Mouse (Mus musculus): ENCODE results near the gene Ucma. TPM values are rescaled to one million over a fixed set of nuclear protein-coding genes. Genes with fewer than 3 reads are reported as not detected.
"Not testable (repeated sequence)": the region's sequence is repeated elsewhere in the genome, so short reads cannot be mapped to it uniquely, and the experiment has no call there.

Gene Ucma
- not detected in 2 replicates for polyA plus RNA-seq (2015; fragmentation: Nextera tagmentation; extraction: Ambion mirVana)

DNA sequence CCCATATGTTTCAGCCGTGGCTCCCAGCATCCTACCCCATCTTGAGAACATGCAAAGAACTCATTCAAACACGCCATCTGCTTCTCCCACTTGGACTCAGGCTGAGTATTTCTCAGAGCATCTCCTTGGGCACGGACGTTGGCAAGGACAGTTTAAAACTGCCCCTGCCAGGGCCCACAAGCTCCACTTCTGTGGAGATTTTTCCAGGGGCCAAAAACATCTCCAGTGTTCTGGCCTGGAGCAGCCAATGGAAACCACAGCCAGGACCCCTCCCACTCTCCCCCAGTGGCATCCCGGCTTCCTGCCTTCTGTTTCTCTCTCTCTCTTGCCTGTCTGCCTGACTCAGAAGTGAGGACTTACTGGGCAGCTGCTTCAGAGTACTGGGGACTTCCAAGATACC lies at the start of gene Ucma:
Gene Ucma (plus strand): TSS at position 316 of the 400 bp plus-strand sequence.
- no peak within 1 kb of the TSS for H3K4me2 ChIP-seq (ENCODE audit: low read length)
- H3K27me3 ChIP-seq (ENCODE audit: insufficient read depth, low read length) = no peaks in the 10 kb centered on the region
- H3K9me3 ChIP-seq (replicated peaks; ENCODE audit: low read length) = no peaks in the 10 kb centered on the region
- 70% methylated on average over 5 of the region's 5 CpGs for WGBS
- H3K4me1 ChIP-seq (replicated peaks; ENCODE audit: insufficient read depth, low read length) = no peaks in the 10 kb centered on the region
- ATAC-seq (replicated peaks; ENCODE audit: low FRiP score, low read depth) = no peak
- no peak for TF ChIP-seq CTCF (IDR thresholded peaks at IDR 0.05; ENCODE audit: low read depth)
- no peak within 1 kb of the TSS for H3K27ac ChIP-seq
- no peak within 1 kb of the TSS for H3K4me3 ChIP-seq (replicated peaks; ENCODE audit: low read depth, low read length)
- no peaks in the 10 kb centered on the region for H3K36me3 ChIP-seq (ENCODE audit: insufficient read depth, low read length)
- H3K9ac ChIP-seq (ENCODE audit: low read depth, low read length) = no peak within 1 kb of the TSS
- no peak for DNase-seq (ENCODE audit: low spot score)

DNA sequence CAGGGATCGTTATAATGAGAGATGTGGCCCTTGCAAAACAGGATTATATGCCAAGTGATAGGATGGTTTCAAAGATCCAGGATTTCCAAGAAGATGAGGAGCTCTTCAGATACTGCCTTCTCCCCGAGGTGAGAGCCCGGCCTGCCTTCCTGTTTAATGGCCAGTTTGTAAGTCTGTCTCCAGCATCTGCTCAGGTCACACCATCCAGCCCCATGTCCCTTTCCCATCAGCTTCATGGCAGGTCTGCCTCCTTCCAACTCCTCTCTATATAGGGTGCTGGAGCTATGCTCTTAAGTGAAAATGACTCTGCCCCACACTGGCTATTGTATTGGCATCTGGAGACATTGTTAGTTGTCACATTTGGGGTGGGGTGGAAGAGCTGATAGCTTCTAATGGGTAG lies 48.5 kb upstream of the Ucma start:
- DNase-seq (ENCODE audit: low spot score) (no peak), ATAC-seq (replicated peaks; ENCODE audit: low FRiP score, low read depth) (no peak)
- no peaks in the 10 kb centered on the region for H3K4me1 ChIP-seq (replicated peaks; ENCODE audit: insufficient read depth, low read length)
- no peak overlapping the region for H3K4me3 ChIP-seq (replicated peaks; ENCODE audit: low read depth, low read length)
- no peak overlapping the region for H3K4me2 ChIP-seq (ENCODE audit: low read length)
- no peak for TF ChIP-seq CTCF (IDR thresholded peaks at IDR 0.05; ENCODE audit: low read depth)
- no peak overlapping the region for H3K9ac ChIP-seq (ENCODE audit: low read depth, low read length)
- peaks cover 8% of the 10 kb centered on the region; the same call in 1 of the 2 replicates for H3K36me3 ChIP-seq (ENCODE audit: insufficient read depth, low read length)
- H3K9me3 ChIP-seq (replicated peaks; ENCODE audit: low read length) = no peaks in the 10 kb centered on the region
- WGBS = 90% methylated on average over 3 of the region's 3 CpGs
- H3K27me3 ChIP-seq (ENCODE audit: insufficient read depth, low read length) = no peaks in the 10 kb centered on the region
- no peak overlapping the region for H3K27ac ChIP-seq

DNA sequence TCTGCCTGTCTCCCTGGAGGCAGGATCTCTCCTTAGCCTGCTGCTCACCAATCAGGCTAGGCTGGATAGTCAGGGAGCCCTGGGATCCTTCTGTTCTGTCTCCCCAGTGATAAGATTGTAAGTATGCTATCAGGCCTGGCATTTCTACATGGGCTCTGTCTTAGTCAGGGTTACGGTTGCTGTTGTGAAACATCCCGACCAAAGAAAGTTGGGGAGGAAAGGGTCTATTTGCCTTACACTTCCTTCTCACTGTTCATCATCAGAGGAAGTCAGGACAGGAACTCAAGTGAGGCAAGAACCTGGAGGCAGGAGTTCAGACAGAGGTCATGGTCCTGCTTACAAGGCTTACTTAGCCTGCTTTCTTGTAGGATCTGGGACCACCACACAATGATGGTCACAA lies 46.7 kb upstream of the Ucma start:
- no peak overlapping the region for H3K27ac ChIP-seq
- H3K9me3 ChIP-seq (replicated peaks; ENCODE audit: low read length) = no peaks in the 10 kb centered on the region
- no peak for TF ChIP-seq CTCF (IDR thresholded peaks at IDR 0.05; ENCODE audit: low read depth)
- no peak overlapping the region for H3K4me2 ChIP-seq (ENCODE audit: low read length)
- ATAC-seq (replicated peaks; ENCODE audit: low FRiP score, low read depth) = no peak
- whole genome bisulfite sequencing = 69% methylated on average over 2 of the region's 2 CpGs
- no peaks in the 10 kb centered on the region for H3K27me3 ChIP-seq (ENCODE audit: insufficient read depth, low read length)
- no peak overlapping the region for H3K4me3 ChIP-seq (replicated peaks; ENCODE audit: low read depth, low read length)
- H3K4me1 ChIP-seq (replicated peaks; ENCODE audit: insufficient read depth, low read length) = no peaks in the 10 kb centered on the region
- H3K9ac ChIP-seq (ENCODE audit: low read depth, low read length) = no peak overlapping the region
- peaks cover 8% of the 10 kb centered on the region; the same call in 1 of the 2 replicates for H3K36me3 ChIP-seq (ENCODE audit: insufficient read depth, low read length)
- no peak for DNase-seq (ENCODE audit: low spot score)

DNA sequence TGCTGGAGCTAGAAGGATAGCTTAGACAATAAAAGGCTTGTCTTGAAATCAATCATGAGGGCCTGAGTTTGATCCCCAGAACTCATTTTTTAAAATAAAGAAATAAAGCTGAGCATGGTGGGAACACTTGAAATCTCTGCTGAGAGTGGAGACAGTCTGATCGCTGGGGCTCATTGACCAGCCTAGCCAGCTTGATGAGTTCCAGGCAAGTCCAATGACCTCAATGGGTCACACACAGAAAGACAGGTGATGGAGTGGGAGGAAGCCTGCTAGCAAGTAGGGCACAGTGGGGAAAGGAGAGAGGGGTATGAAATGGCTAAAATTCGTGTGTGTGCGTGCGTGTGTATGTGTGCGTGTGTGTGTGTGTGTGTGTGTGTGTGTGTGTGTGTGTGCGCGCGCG lies 41.4 kb upstream of the Ucma start:
- no peak overlapping the region for H3K4me3 ChIP-seq (replicated peaks; ENCODE audit: low read depth, low read length)
- H3K27me3 ChIP-seq (ENCODE audit: insufficient read depth, low read length) = no peaks in the 10 kb centered on the region
- H3K9me3 ChIP-seq (replicated peaks; ENCODE audit: low read length) = no peaks in the 10 kb centered on the region
- no peak for TF ChIP-seq CTCF (IDR thresholded peaks at IDR 0.05; ENCODE audit: low read depth)
- H3K4me2 ChIP-seq (ENCODE audit: low read length) = no peak overlapping the region
- peaks cover 21% of the 10 kb centered on the region for H3K36me3 ChIP-seq (ENCODE audit: insufficient read depth, low read length)
- DNase-seq (ENCODE audit: low spot score) = no peak
- ATAC-seq (replicated peaks; ENCODE audit: low FRiP score, low read depth) = no peak
- H3K4me1 ChIP-seq (replicated peaks; ENCODE audit: insufficient read depth, low read length) = no peaks in the 10 kb centered on the region
- no peak overlapping the region for H3K9ac ChIP-seq (ENCODE audit: low read depth, low read length)
- H3K27ac ChIP-seq = no peak overlapping the region
- 92% methylated on average over 9 of the region's 9 CpGs for WGBS

DNA sequence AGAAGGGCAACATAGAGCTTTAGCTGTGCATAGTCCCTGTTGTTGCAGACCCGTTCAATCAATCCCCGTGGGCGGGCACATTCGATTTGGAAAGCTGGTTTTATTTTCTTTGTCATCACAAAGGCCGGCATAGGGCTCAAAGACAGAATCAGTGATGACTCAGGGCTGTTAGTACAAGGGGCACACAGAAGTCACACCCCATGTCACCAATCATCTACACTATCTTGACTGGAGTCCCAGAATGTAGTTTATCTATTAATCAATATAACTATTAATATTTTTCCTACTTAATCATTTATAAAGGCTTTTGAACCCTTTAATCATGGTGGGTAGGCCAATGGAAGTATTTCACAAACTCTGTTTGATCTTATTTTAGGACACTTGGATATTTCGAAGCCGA lies 38.0 kb upstream of the Ucma start:
- ATAC-seq (replicated peaks; ENCODE audit: low FRiP score, low read depth) (no peak), DNase-seq (ENCODE audit: low spot score) (no peak)
- no peak overlapping the region for H3K4me2 ChIP-seq (ENCODE audit: low read length)
- no peaks in the 10 kb centered on the region for H3K4me1 ChIP-seq (replicated peaks; ENCODE audit: insufficient read depth, low read length)
- no peak overlapping the region for H3K27ac ChIP-seq
- no peak overlapping the region for H3K9ac ChIP-seq (ENCODE audit: low read depth, low read length)
- H3K27me3 ChIP-seq (ENCODE audit: insufficient read depth, low read length) = no peaks in the 10 kb centered on the region
- H3K9me3 ChIP-seq (replicated peaks; ENCODE audit: low read length) = no peaks in the 10 kb centered on the region
- 88% methylated on average over 7 of the region's 7 CpGs for WGBS
- H3K36me3 ChIP-seq (ENCODE audit: insufficient read depth, low read length) = peaks cover 15% of the 10 kb centered on the region; the same call in 1 of the 2 replicates
- TF ChIP-seq CTCF (IDR thresholded peaks at IDR 0.05; ENCODE audit: low read depth) = no peak
- H3K4me3 ChIP-seq (replicated peaks; ENCODE audit: low read depth, low read length) = no peak overlapping the region

DNA sequence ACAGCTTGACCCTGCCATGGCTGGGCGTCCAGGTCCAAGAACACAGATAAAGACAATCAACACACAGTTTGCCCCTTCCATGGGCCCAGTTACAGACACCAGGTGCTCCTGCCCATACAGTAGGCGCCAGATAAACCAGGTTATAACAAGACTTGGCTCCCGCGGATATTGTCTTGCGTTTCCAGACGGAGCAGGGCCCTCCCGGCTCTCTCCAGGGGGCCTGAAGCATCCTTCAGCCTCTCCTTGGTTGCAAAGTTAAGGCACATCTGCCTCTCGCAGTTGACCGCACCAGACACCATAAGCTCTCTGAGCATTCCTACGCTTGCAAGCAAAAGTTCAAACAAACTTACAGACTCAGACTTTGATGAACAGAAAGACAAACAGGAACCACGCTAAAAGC lies 35.1 kb upstream of the Ucma start:
- WGBS = 89% methylated on average over 11 of the region's 11 CpGs
- DNase-seq (ENCODE audit: low spot score) = no peak
- H3K4me2 ChIP-seq (ENCODE audit: low read length) = no peak overlapping the region
- H3K4me1 ChIP-seq (replicated peaks; ENCODE audit: insufficient read depth, low read length) = no peaks in the 10 kb centered on the region
- no peak overlapping the region for H3K27ac ChIP-seq
- no peaks in the 10 kb centered on the region for H3K27me3 ChIP-seq (ENCODE audit: insufficient read depth, low read length)
- no peak overlapping the region for H3K4me3 ChIP-seq (replicated peaks; ENCODE audit: low read depth, low read length)
- H3K36me3 ChIP-seq (ENCODE audit: insufficient read depth, low read length) = peaks cover 13% of the 10 kb centered on the region; the same call in 1 of the 2 replicates
- no peak for TF ChIP-seq CTCF (IDR thresholded peaks at IDR 0.05; ENCODE audit: low read depth)
- no peak overlapping the region for H3K9ac ChIP-seq (ENCODE audit: low read depth, low read length)
- peaks cover 8% of the 10 kb centered on the region; the same call in 1 of the 2 replicates for H3K9me3 ChIP-seq (replicated peaks; ENCODE audit: low read length)
- ATAC-seq (replicated peaks; ENCODE audit: low FRiP score, low read depth) = no peak

DNA sequence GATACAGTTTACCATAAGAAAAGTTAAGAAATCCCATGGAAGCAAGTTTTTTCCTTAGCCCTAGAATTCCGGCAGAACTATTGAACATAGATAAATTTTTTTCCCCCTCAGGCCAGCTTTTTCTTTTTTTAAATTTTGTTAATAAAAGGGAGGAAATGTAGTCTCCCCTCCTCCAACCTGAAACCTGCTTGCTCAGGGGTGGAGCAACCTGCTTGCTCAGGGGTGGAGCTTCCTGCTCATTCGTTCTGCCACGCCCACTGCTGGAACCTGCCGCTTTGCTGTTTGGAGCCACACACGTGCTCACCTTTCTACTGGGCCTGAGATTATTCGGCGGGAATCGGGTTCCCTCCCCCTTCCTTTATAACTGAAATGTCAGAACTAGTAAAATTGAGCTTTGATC lies 26.2 kb upstream of the Ucma start:
- H3K9ac ChIP-seq (ENCODE audit: low read depth, low read length); H3K27me3 ChIP-seq (ENCODE audit: insufficient read depth, low read length); H3K4me3 ChIP-seq (replicated peaks; ENCODE audit: low read depth, low read length); DNase-seq (ENCODE audit: low spot score); ATAC-seq (replicated peaks; ENCODE audit: low FRiP score, low read depth); H3K36me3 ChIP-seq (ENCODE audit: insufficient read depth, low read length); H3K9me3 ChIP-seq (replicated peaks; ENCODE audit: low read length); H3K4me2 ChIP-seq (ENCODE audit: low read length); H3K27ac ChIP-seq; H3K4me1 ChIP-seq (replicated peaks; ENCODE audit: insufficient read depth, low read length): not testable (repeated sequence)
- 83% methylated on average over 7 of the region's 8 CpGs for WGBS

All from kidney, postnatal 0 days (tissue).